Mouse (Mus musculus) forebrain, embryonic 16.5 days (tissue): ENCODE measurements around the gene Galt. TPM values are rescaled to one million over a fixed set of nuclear protein-coding genes. Genes with fewer than 3 reads are reported as not detected.

Experiments used
- ATAC-seq: fragments of 200-750 bp; cut with Nextera tagmentation; 2 replicates; pipeline ENCODE4 v1.8.0; 2017; ENCODE audit warnings: mild to moderate bottlenecking, moderate library complexity
- H3K27ac ChIP-seq: fragments of 300-500 bp; sonication (generic); 2 replicates; pipeline ENCODE4 v1.5.1; 2014; ENCODE audit warnings: low read length, control low read depth
- H3K27me3 ChIP-seq: fragments of 300-500 bp; sonication (generic); replicated peaks from 2 replicates; pipeline ENCODE4 v1.6.1; 2014; ENCODE audit warnings: low read length; ENCODE audit not compliant: control insufficient read depth, insufficient read depth
- H3K36me3 ChIP-seq: fragments of 300-500 bp; sonication (generic); 2 replicates; pipeline ENCODE4 v1.6.1; 2014; ENCODE audit not compliant: control insufficient read depth, insufficient read depth
- H3K4me1 ChIP-seq: fragments of 300-500 bp; sonication (generic); replicated peaks from 2 replicates; pipeline ENCODE4 v1.6.1; 2014; ENCODE audit warnings: low read length; ENCODE audit not compliant: control insufficient read depth, insufficient read depth
- H3K4me2 ChIP-seq: fragments of 300-500 bp; sonication (generic); 2 replicates; pipeline ENCODE4 v1.6.1; 2014; ENCODE audit warnings: mild to moderate bottlenecking, low read length, control low read depth
- H3K4me3 ChIP-seq: fragments of 300-500 bp; sonication (generic); replicated peaks from 2 replicates; pipeline ENCODE4 v1.5.1; 2014; ENCODE audit warnings: mild to moderate bottlenecking, low read length, control low read depth
- H3K9ac ChIP-seq: fragments of 300-500 bp; sonication (generic); replicated peaks from 2 replicates; pipeline ENCODE4 v1.6.1; 2014; ENCODE audit warnings: low read depth, low read length, control low read depth
- H3K9me3 ChIP-seq: fragments of 300-500 bp; sonication (generic); 2 replicates; pipeline ENCODE4 v1.6.1; 2016; ENCODE audit warnings: low read length; ENCODE audit not compliant: control insufficient read depth
- WGBS: fragments of 180-500 bp; shearing (Covaris S2); extraction: QIAGEN DNeasy Blood & Tissue Kit; methylation state at CpG from one replicate; pipeline ENCODE4 v1.1.7; 2014; 5-methylcytosine and 5-hydroxymethylcytosine counted together
- polyA plus RNA-seq: library from polyadenylated mRNA; unstranded; fragments of >200 nt; fragmentation: Nextera tagmentation; extraction: Ambion mirVana; gene quantifications from 2 replicates; pipeline ENCODE4 v1.2.1, GENCODE M21; 2015

The Galt gene
- polyA plus RNA-seq, 1 experiment from 2014 or later: 30.2 TPM

DNA sequence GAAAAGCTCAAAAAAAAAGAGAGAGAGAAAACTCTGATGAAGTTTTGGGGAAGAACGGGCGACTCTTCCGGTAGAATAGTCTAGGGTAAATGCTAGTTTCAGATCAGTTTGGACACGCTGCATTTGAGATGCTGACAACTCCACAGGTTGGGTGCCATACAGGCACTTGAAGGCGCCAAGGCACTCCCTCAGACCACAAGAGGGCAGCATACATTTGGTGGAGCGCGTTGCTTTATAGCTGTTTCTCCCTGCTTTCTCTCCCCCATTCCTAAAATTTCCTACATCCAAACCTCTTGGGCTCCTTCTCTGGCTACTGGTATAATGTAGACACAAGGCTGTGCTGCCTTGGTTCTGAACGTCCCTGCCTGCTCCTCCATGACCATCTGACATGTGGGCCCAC, 40.8 kb upstream of the Galt start:
- H3K27ac ChIP-seq: no peak overlapping the region
- ATAC-seq: peak; percentile 27; the same call in 1 of the 2 replicates

GRCm38 (mm10) chr4:41715082-41715481, 39.9 kb upstream of the Galt start:
- Histone ChIP-seq H3K4me2 (no peak overlapping the region), H3K9me3 (no peaks in the 10 kb centered on the region), H3K27me3 (no peaks in the 10 kb centered on the region), H3K36me3 (peaks cover 10% of the 10 kb centered on the region), H3K4me1 (peaks cover 33% of the 10 kb centered on the region), H3K27ac (no peak overlapping the region), H3K9ac (no peak overlapping the region), H3K4me3 (no peak overlapping the region)
- ATAC-seq: no peak
- WGBS: 81% methylated on average over 8 of the region's 8 CpGs

More for the DNA sequence above, 40.8 kb upstream of the Galt start:
- WGBS: 10% methylated on average over 8 of the region's 8 CpGs
- peaks cover 10% of the 10 kb centered on the region for H3K36me3 ChIP-seq
- no peaks in the 10 kb centered on the region for H3K27me3 ChIP-seq
- H3K9ac ChIP-seq: no peak overlapping the region
- H3K4me1 ChIP-seq: peaks cover 33% of the 10 kb centered on the region
- no peaks in the 10 kb centered on the region for H3K9me3 ChIP-seq
- H3K4me3 ChIP-seq: peak overlapping the region; percentile 2; the same call in 1 of the 2 replicates
- H3K4me2 ChIP-seq: peak overlapping the region; percentile 94

DNA sequence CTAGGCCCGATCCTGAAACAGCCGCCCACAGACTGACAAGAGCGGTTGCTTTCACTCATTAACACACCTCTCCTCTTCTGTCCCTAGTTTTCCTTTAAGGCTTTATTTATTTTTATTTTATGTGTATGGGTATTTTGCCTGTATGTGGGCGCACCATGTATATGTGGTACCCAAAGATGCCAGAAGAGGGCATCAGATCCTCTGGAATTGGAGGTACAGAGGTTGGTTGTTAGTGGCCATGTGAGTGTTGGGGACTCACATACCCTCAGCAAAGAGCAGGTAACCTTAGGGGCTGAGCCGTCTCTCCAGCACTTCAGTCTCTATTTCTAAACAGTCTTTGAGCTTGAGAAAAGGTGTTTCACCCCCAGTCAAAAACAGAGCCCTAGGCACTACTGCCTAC, 39.4 kb upstream of the Galt start:
- no peak for ATAC-seq
- 82% methylated on average over 5 of the region's 5 CpGs for WGBS

GRCm38 (mm10) chr4:41716834-41717233, 38.2 kb upstream of the Galt start:
- Histone ChIP-seq H3K9me3 (no peaks in the 10 kb centered on the region), H3K4me1 (peaks cover 27% of the 10 kb centered on the region), H3K27ac (no peak overlapping the region), H3K27me3 (no peaks in the 10 kb centered on the region), H3K9ac (no peak overlapping the region), H3K4me2 (no peak overlapping the region), H3K36me3 (peaks cover 10% of the 10 kb centered on the region), H3K4me3 (no peak overlapping the region)
- no peak for ATAC-seq
- 70% methylated on average over 6 of the region's 6 CpGs for WGBS

More for the DNA sequence above, 39.4 kb upstream of the Galt start:
- H3K4me2 ChIP-seq: no peak overlapping the region
- no peaks in the 10 kb centered on the region for H3K27me3 ChIP-seq
- H3K9me3 ChIP-seq: no peaks in the 10 kb centered on the region
- H3K9ac ChIP-seq: no peak overlapping the region
- H3K36me3 ChIP-seq: peaks cover 10% of the 10 kb centered on the region
- peaks cover 33% of the 10 kb centered on the region for H3K4me1 ChIP-seq
- H3K27ac ChIP-seq: no peak overlapping the region
- H3K4me3 ChIP-seq: no peak overlapping the region

DNA sequence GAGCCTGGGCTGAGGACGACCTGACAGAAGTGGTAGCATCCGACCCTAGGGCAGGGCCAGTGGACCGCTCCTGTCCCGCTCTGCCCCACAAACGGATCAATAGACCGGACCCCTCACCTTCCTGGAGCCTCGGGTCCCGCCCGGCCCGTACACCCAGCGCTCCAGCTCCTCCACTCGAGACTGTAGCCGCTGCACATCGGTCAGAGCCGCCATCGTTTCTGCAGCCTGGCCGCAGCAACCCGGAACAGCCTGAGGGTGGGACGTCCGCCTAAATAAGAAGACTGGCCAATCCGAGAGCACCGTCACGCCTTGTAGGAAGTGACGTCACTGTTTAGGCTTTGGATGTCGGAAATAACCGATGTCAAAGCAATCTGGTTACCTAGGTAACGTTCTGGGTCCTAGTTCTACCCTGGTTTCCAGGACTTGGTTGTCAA, 32.1 kb upstream of the Galt start, which contains the start of gene Dctn3:
Gene Dctn3, minus strand, starts transcription at position 253 of the 434 bp plus-strand sequence.
- H3K9ac ChIP-seq: peak within 1 kb of the TSS; percentile 93
- peak within 1 kb of the TSS; percentile 21; the same call in 1 of the 2 replicates for H3K27ac ChIP-seq
- peak within 1 kb of the TSS; percentile 74 for H3K4me2 ChIP-seq
- peak; percentile 98 for ATAC-seq
- H3K36me3 ChIP-seq: peaks cover 7% of the 10 kb centered on the region
- no peaks in the 10 kb centered on the region for H3K9me3 ChIP-seq
- peaks cover 17% of the 10 kb centered on the region for H3K27me3 ChIP-seq
- 0% methylated on average over 27 of the region's 27 CpGs for WGBS
- peak within 1 kb of the TSS; percentile 89 for H3K4me3 ChIP-seq
- H3K4me1 ChIP-seq: peaks cover 29% of the 10 kb centered on the region

DNA sequence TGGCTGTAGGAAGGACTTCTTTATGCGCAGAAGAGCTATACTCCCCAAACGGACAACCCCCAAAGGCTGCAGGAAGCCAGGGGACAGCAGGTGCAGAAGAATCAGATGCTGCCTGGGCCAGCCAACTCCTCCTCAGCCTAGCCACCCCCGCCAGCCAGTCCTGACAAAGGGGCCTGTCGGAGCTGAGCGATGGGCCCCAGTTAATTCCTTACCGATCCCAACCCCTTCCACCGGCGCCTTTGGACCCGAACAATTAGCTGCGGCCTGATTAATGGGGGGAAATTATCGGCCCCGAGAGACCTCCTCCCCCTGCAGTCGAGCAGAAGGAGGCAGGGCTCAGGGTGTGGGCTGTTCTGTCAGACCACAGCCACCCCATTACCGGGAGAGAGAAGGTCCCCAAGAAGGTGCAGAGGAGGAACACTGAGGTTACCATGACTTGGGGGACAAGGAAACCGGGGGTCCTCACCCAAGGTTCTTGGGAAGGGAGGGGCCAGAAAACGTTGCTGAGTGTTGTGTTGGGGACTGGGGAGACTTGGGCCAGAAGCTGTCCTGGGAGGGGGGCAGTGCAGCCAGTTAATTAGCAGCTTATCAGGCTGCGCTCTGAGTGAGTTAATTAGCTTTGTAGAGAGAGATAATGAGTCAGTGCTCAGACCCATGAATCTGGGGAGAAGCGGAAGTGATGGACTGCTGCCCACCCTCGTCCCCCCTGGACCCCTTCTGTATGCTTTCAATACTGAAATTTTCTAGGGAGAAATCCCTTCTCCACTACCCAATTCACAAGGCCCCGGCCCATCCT, 28.0 kb upstream of the Galt start:
- Histone ChIP-seq H3K9me3 (no peaks in the 10 kb centered on the region), H3K27me3 (peaks cover 44% of the 10 kb centered on the region), H3K27ac (no peak overlapping the region), H3K36me3 (no peaks in the 10 kb centered on the region), H3K4me1 (peaks cover 31% of the 10 kb centered on the region), H3K4me2 (0 out of 2 replicates have a peak overlapping the region, but pooled peaks have one; percentile 4), H3K9ac (peak overlapping the region; percentile 24; the same call in 1 of the 2 replicates), H3K4me3 (no peak overlapping the region)
- no peak for ATAC-seq
- 2% methylated on average over 20 of the region's 20 CpGs for WGBS

DNA sequence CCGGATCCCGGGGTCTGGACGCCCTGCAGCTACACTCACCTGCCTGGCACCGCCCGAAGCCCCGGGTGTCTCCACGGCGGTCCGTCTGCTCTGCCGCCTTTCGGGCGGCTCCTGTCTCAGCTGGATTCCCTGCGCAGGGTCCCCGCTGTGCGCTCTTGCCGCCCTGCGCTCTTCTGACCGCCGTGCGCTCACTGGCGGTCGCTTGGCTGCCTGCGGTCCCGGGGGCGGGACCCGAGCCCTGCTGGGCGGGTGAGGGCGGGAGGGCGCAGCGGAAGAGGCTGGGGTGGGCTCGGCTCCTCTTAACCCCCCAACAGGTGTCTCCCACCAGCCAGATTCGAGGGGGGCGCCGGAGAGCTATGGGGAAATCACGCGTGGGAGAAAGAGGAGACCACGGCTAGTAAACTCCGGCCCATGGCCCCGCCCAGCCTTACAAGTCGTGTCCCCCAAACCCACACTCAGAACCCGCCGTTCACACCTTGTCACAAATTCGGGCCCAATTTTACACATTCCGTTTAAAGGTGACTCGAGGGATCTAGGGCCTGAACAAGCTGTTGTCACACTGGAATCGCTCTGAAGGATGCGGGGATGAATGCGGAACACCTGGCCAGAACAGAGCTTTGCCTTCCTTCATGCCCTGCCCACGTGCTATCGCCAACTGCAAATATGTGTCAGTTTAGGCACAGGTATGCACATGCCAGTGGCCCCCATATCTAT, 23.8 kb upstream of the Galt start, which contains the start of gene Arid3c:
Gene Arid3c, minus strand, starts transcription at position 91 of the 714 bp plus-strand sequence.
- 0 out of 2 replicates have a peak, but pooled peaks cover 2% of the 10 kb centered on the region for H3K9me3 ChIP-seq
- H3K27ac ChIP-seq: no peak within 1 kb of the TSS
- H3K4me1 ChIP-seq: peaks cover 17% of the 10 kb centered on the region
- H3K4me3 ChIP-seq: peak within 1 kb of the TSS; percentile 39
- H3K27me3 ChIP-seq: peaks cover 37% of the 10 kb centered on the region
- H3K9ac ChIP-seq: peak within 1 kb of the TSS; percentile 40
- ATAC-seq: peak; percentile 35
- WGBS: 1% methylated on average over 50 of the region's 50 CpGs
- peak within 1 kb of the TSS; percentile 63 for H3K4me2 ChIP-seq
- H3K36me3 ChIP-seq: no peaks in the 10 kb centered on the region

DNA sequence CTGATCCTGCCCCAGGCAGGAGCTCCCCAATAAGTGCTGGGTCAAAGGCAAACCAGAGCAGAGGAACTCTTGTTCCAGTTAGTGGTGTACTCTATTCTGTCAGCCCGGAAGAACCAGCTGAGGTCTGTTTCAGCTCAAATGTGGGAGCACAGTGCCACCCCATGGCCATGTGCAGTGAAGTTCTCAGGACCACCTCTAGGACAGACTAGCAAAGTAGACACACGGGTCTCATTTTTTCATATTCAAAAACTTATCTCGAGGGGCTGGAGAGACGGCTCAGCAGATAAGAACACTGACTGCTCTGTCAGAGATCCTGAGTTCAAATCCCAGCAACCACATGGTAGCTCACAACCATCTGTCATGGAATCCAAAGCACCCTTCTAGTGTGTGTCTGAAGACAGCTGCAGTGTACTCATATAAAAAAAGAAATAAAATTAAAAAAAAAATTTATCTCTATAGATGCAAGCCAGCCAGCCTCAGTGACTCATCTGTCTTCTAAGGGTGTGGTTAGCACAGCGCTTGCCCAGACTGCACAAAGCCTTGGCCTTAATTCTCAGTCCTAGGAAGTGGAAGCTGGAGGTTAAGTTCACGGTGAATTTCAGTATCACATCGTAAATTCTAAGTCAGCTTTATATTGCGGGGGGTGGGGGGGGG, 17.3 kb upstream of the Galt start:
- Histone ChIP-seq H3K27ac (no peak overlapping the region), H3K36me3 (no peaks in the 10 kb centered on the region; the same call in 1 of the 2 replicates), H3K4me2 (no peak overlapping the region), H3K27me3 (peaks cover 4% of the 10 kb centered on the region), H3K9me3 (0 out of 2 replicates have a peak, but pooled peaks cover 2% of the 10 kb centered on the region), H3K4me1 (peaks cover 21% of the 10 kb centered on the region), H3K9ac (no peak overlapping the region), H3K4me3 (no peak overlapping the region)
- WGBS: 42% methylated on average over 8 of the region's 8 CpGs
- ATAC-seq: peak; percentile 57

DNA sequence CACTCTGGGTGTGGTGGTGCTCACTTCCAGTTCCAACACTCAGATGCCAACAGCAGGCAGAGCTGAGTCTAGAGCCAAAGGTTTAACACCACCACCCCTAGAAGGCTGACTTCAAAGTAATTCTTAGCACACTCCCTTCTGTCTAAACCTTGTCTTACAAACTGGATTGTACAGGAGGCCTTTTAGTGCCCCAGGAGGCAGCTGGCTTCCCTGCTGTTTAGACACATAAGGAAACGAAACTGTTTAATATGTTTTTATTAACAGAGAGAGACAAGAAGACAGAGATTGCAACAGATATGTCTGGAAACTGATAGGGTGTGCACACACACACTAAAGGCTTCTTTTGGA, 16.8 kb upstream of the Galt start:
- no peak for ATAC-seq

More for the DNA sequence above, 16.8 kb upstream of the Galt start:
- no peaks in the 10 kb centered on the region; the same call in 1 of the 2 replicates for H3K36me3 ChIP-seq
- 0 out of 2 replicates have a peak, but pooled peaks cover 2% of the 10 kb centered on the region for H3K9me3 ChIP-seq
- H3K27me3 ChIP-seq: no peaks in the 10 kb centered on the region
- H3K4me1 ChIP-seq: peaks cover 21% of the 10 kb centered on the region
- no peak overlapping the region for H3K4me3 ChIP-seq
- no peak overlapping the region for H3K4me2 ChIP-seq
- H3K27ac ChIP-seq: no peak overlapping the region
- WGBS: 69% methylated on average over 1 of the region's 1 CpGs
- H3K9ac ChIP-seq: no peak overlapping the region
